Mouse (Mus musculus) kidney, adult 18-20 months (tissue): ENCODE measurements at regions not wholly inside any gene's neighbourhood (a gene's known extent, or its start where the extent isn't known, plus 50 kb on each side); places are given as distances from the start of the nearest gene placed in this dataset.

Experiments used
- DNase-seq: peaks from one replicate; pipeline ENCODE4 v3.0.0; 2021

DNA sequence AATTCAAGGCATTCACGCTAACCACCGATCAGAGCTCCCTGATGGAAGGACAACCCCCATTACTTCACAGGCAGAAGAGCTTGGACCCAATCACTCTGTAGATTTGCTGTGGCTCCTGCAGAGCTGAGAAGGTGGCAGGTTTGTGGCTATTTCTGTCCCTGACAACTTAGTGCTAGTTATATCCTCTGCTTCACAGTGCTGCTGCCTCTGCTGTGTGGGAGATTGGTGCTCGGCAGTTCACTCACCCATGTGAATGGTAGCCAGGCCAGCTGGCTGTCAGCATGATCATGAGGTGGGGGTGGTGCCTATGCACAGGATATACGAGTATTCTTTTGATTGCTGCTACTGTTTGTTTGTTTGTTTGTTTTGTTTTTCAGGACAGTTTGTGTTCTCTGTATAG lies 113.9 kb downstream of the Gm10131 start:
- DNase-seq, result no peak

DNA sequence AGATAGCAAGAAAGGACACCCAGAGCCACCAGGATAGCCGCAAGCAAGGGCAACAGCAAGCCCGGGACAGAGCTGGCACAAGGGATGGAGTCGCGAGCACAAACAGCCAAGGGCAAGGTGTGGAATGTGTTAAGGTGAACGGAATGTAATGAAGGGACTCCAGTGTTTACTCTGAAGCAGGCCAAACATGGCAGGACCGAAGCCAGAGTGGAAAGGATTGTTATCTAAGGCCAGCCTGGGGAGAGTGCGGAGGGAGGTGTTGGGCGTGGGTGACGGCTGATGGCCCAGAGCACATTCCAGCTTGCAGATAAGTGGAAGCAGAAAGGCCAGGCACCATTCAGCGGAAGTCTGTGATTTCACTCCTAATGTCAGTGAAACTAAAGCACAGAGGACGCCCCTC lies 118.6 kb downstream of the Gm10131 start:
- DNase-seq, result peak; percentile 63

- no peak for DNase-seq
Observed at GRCm38 (mm10) chr8:33991917-33992875, 119.3 kb downstream of the Gm10131 start.

- no peak for DNase-seq
Observed at GRCm38 (mm10) chr8:33991165-33991916, 120.2 kb downstream of the Gm10131 start.

- no peak for DNase-seq
Observed at GRCm38 (mm10) chr8:33990039-33990438, 121.5 kb downstream of the Gm10131 start.

GRCm38 (mm10) chr8:33987755-33988104 lies 123.8 kb downstream of the Gm10131 start:
- peak; percentile 67 for DNase-seq

DNA sequence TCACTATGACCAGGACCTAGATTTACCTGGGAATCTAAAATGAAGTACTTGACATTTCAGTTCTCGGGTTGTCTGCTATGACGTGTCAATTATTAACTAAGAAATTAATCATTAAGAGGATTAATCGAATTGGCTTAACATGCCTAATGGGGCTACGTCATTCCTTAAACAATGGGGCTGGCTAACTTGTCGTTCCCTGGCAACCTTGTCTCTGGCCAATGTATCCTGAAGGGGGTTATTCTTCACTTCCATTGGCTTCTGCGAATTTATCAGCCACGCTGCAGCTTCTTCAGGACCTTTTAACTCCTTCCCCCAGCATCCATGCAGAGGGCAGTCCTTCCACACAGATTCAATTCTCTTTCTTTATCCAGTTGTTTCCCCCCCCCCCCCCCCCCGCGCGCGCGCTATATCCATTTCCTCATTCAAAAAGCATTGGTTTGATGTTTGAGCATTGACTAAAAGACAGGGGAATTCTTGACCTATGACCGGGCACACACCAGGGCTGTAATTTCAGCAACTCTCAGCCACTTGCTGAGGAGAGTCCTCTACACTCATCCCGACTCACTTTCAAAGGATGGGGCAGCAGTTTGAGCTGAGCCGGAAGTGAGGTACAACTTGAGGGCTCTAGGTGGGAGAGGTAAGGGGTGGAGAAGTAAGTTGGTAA lies 124.3 kb downstream of the Gm10131 start:
- DNase-seq, result peak; percentile 46

DNA sequence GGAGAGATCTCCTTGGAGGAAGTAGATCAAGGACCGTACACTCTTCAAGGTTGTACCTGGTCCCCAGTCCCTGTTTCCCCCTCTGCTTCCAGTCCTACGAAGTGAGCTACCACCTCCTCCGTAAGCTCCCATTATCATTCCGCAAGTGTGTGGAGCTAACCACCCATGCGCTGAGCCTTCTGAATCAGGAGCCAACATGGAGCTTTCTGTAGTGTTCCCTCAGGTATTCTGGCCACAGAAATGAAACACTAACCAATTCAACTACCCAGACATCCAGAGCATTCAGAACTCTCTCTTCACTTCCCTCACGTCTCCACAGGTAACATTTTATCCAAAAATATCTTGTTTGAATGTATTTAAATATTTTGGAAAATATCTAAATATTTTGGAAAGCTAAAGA lies 124.9 kb downstream of the Gm10131 start:
- peak; percentile 50 for DNase-seq

GRCm38 (mm10) chr8:33985430-33985977 lies 126.0 kb downstream of the Gm10131 start:
- peak; percentile 26 for DNase-seq

- peak; percentile 32 for DNase-seq
Observed at GRCm38 (mm10) chr8:33981629-33982028, 129.9 kb downstream of the Gm10131 start.

- peak; percentile 55 for DNase-seq
Observed at GRCm38 (mm10) chr8:33980999-33981398, 130.5 kb downstream of the Gm10131 start.
